Mouse (Mus musculus) v-Abl transformed pro-B cells (cell line): ENCODE measurements around the gene Tenm4.
"Not testable (repeated sequence)": the region's sequence is repeated elsewhere in the genome, so short reads cannot be mapped to it uniquely, and the experiment has no call there.

Experiments used
- in situ Hi-C, 2 experiments: fragments of 400-800 bp; cut with MboI; formaldehyde crosslinking; loops; one replicate each; pipeline ENCODE4 v1.15.1; 2025; ENCODE audit not compliant: unreplicated experiment in 2 of 2

Tenm4 gene

DNA sequence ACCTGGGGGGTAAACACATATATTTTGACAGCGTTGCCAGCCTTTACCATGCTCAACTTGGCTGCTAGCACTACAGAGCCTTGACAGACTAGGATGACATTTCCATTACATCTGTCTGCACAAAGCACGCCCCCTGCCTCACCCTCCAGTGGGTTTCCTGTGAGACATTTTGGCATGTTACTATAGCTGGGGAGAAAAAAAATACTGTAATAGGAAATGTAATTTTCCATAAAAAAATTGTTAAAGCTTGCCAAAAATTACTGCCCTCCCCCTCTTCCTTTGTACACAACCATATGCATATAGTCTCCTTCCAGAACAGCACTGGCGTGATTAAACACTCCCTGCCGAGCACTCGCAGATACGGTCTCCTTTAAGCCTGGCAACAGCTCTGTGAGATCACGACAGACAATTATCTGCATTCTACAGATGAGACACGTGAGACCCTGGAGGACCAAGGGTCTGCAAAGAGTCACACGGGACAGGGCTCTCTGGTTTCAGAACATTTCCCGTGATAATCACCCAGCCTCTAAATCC, 728.1 kb downstream of the Tenm4 start:
- in situ Hi-C loops = no loop called here

DNA sequence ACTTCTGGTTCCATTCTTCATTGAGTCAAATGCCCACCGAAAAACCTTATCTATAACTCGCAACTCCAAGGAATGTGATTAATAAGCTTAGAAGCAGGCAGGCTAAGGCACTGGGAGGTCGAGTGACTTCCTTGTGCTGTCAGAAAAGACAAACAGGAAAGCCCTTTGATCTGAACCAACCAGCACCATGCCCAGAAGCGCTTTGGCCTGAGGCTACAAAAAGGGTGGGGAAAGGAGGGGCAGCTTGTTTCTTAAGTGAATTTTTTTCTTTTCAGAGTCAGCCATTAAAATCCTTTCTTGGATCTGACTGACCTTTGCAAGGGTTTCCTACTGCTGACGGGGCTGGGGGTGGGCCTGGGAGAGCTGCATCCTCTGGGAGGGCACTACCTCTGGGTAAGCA, 731.1 kb downstream of the Tenm4 start:
- in situ Hi-C loops = loop anchor here in 1 of 2 experiments (25.0 kb wide), 1 partner anchor 1040 kb away; no protein-coding TSS in a partner anchor

DNA sequence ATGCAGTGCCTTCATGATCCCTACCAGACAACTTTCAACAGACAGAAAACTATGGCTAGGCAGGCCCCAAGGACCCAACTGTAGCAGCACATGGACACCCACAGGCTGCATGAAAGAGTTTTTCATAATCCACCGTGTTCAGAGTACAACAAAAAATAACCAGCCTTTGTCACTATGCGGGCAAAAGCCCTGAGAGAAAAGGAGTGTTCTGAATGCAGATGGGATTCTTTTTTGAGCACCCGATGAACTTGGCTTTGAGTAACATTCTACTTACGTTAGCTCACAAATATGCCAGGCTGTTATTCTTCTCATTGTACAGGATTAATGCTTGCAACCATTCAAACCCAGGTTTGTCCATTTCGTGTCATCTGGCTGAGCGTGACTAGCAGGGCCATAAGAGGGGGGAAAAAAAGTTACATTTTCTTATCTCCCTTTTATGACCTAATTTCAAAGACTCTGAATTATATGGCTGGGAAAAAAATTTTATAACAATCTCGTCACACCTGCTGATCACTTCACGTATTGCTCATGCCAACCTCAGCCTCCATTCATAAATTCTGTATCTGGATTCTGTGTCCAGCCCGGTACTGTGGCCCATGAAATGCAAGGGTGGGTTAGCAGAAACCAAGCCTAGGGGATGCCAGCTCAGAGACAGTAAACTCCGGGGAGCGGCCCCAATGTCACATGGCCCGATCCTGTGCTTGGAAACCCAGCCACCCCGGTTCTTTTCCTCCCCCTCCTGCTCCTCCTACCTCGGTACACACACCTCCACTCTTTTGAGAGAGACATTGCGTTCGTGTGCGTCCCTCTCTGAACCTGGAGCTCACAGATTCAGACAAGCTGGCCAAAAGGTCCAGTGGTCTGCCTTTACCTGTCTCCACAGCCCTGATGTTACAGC, 732.3 kb downstream of the Tenm4 start:
- in situ Hi-C loops = loop anchor here in 1 of 2 experiments (25.0 kb wide), 1 partner anchor 1041 kb away; no protein-coding TSS in a partner anchor

DNA sequence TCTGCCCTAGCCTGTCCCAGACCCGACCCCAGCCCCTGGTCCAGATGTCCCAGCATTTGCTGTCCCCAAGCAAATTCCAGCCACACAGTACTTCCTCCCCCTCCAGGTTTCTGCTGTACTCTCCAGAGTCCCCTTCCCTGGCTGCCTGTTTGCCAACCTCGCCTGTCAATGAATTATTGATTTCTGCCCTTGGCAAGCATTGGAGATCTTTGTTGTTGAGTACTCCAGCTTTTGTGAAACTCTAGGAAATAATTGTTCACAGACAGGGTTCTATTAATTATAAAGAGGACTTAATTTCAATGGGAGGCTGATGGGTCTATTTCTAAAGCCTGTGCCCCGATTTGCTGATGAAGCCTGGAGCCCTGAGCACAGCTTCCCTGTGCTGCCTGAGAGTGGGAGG, 733.4 kb downstream of the Tenm4 start:
- in situ Hi-C loops = loop anchor here in 1 of 2 experiments (25.0 kb wide), 1 partner anchor 1042 kb away; no protein-coding TSS in a partner anchor

DNA sequence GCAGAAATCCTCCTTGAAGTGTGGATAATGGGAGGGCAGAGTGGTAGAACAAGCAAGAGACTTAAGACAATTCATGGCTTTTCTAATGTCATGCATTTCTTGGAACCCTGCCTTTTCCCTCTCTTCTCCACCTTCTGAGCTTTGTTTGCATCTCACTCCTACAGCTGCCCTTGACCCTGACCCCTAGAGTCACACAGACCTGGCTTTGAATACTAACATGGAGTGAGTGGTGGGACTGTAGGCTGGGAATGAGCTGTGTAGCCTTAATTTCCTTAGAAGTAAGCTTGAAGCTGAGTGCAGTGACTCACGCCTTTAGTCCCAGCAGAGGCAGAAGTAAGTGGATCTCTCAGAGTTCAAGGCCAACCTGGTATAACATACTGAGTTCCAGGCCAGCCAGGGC, 733.9 kb downstream of the Tenm4 start:
- in situ Hi-C loops = loop anchor here in 1 of 2 experiments (5.0 to 25.0 kb wide), 2 partner anchors 113 to 1043 kb away; no protein-coding TSS in a partner anchor

DNA sequence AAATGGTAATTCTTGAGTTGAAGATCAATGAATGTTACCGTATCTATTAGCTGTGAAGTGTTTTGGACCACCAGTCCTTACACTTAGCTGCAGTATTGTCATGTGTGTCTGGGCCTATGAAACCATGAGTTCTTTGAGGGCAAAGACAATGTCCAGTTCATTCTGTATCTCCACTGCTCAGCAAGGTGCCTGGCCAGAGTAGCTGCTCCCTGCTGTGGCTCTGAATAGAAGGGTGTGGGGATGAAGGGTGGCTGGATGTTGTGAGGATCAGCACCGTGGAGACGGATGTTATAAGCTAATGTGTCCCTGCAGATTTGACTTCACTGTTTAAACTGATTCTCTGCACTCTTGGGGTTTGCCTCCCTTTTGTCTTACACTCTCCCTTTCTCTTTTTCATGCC, 734.4 kb downstream of the Tenm4 start:
- in situ Hi-C loops = loop anchor here in 1 of 2 experiments (5.0 to 25.0 kb wide), 2 partner anchors 113 to 1043 kb away; no protein-coding TSS in a partner anchor

DNA sequence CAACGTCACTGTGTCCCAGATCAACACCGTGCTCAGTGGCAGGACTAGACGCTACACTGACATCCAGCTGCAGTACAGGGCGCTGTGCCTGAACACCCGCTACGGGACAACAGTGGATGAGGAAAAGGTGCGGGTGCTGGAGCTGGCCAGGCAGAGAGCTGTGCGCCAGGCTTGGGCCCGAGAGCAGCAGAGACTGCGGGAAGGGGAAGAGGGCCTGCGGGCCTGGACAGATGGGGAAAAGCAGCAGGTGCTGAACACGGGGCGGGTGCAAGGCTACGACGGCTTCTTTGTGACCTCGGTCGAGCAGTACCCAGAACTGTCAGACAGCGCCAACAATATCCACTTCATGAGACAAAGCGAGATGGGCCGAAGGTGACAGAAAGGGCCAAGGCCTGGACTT, 735.2 kb downstream of the Tenm4 start:
- in situ Hi-C loops = loop anchor here in 1 of 2 experiments (5.0 to 25.0 kb wide), 2 partner anchors 114 to 1044 kb away; no protein-coding TSS in a partner anchor

DNA sequence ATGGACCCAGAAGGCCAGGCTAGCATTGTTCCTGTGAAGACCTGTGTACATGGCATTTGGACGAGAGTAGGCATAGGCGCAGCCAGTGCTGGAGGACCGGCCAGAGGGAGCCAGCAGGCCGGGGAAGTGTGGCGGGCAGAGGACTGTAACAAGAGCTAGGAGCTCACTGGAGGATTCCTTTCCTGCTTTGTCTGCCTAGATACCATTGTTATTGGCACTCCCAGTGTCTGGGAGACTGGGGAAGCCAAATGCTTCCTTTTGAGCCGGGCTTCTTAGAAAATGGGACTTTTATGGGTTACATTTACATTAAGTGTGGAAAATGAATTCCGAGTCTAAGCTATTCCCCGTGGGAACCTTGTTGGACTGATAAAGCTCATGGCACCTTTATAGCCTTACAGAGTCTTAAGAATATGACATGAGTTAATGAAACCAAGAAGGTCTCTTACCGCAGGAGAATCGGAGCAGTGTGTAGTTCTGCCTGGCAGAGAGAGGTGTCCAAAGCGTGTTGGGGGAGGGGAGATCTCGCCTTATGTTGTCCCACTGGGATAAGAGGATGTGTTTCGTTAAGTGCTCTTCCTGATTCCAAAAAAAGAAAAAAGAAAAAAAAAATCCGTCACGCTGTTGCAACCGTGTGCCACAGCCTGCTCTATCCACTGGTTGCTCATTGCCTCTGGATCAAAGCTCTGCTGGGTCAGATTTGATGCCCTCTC, 737.1 kb downstream of the Tenm4 start:
- in situ Hi-C loops = loop anchor here in 1 of 2 experiments (5.0 to 25.0 kb wide), 2 partner anchors 116 to 1046 kb away; no protein-coding TSS in a partner anchor

DNA sequence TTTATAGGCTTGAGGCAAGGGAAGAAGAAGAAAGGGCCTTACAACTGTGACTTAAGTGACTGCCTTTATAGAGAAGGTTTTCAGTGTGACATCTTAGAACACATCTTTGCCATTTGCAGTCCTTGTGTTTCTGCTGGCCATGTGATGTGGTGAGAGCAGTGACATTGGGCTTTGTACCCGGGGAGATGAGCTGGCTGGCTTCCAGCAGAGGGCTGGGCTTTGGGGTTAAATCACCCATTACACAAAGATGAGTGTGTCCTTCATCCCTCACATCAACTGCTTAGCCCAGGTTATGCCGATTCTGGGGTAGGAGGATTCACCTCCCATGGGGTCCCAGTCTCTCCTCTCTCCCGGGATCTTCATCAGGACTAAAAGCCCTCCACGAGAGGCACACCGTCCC, 738.8 kb downstream of the Tenm4 start:
- in situ Hi-C loops = loop anchor here (5.0 to 25.0 kb wide), 9 partner anchors 118 to 1418 kb away; no protein-coding TSS in a partner anchor

DNA sequence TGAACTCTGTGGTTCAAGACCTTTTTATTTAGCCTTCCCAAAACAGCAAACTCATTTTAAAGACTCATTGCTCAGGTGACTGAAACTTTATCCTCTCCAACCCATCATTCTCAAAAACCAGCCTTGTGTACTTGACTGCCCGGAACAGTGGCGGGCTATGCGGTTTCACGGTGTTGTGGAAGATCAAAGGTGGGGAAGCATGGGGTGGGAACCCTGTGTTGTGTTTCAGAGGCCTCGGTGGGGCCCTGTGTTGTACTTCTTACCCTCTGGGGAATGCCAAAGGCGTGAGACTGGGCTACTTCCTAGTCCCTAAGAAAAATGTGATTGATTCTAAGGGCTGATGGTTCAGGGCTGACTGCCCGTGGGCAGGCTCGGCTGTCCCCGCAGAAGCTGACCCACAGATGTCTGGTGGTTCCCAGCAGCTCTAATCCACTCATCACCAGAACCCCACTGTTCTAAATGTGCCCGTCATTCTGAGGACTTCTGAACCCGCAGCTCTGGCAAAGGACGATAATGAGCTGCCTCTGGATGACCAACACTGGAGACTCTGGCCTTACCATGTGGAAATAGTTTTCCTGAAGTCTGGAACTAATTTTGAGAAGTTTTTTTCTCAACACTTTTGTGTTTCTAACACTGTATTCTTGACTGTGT, 739.4 kb downstream of the Tenm4 start:
- in situ Hi-C loops = loop anchor here (5.0 to 25.0 kb wide), 8 partner anchors 133 to 1418 kb away; no protein-coding TSS in a partner anchor

DNA sequence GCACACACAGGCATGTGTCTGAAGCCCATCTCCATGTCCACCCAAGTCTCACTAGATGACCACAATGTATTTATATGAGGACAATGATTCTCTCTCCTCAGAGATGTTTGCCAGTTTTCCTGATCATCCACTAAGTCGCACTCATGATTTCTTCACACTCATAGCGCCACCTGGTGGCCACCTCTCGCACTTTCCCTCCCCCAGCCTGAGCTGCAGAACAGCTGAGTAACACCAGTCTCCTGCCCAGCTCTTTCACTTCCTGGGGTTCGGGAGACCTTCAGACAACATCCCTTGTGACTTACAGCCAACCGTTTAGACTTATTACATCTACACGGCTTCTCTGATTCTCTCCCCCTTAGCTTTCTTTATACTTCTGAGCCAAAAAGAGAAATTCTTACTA, 743.0 kb downstream of the Tenm4 start:
- in situ Hi-C loops = loop anchor here (5.0 to 25.0 kb wide), 8 partner anchors 137 to 1422 kb away; no protein-coding TSS in a partner anchor

DNA sequence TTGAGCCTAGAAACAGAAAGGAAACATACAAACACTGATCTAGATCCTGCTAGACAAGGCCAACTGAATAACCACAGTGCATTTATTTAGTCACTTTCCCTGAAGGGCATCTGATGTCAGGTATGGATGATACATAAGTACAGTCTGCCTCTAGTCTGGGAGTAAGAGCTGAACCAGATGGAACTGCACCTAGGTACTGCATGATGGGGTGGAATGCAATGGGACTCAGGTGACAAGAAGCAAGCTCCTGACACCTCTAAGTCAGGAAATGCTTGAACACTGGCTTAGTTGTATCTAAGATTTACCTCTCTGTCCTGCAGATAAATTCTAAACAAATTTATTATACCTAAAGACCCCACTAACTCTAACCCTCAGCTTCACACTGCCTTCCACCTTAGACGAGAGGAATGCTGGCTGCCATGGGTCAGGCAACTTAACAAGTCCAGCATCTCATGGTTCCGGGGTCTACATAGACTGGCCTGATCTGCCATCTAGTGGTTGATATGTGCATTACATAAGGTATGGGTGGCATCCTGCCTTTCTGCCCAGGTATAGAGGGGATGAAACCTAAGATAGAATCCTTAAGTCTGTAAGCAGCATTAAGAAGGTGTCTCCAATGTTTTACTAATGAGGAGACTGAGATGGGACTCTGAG, 744.5 kb downstream of the Tenm4 start:
- in situ Hi-C loops = loop anchor here in 1 of 2 experiments (5.0 to 25.0 kb wide), 4 partner anchors 141 to 1423 kb away; no protein-coding TSS in a partner anchor

DNA sequence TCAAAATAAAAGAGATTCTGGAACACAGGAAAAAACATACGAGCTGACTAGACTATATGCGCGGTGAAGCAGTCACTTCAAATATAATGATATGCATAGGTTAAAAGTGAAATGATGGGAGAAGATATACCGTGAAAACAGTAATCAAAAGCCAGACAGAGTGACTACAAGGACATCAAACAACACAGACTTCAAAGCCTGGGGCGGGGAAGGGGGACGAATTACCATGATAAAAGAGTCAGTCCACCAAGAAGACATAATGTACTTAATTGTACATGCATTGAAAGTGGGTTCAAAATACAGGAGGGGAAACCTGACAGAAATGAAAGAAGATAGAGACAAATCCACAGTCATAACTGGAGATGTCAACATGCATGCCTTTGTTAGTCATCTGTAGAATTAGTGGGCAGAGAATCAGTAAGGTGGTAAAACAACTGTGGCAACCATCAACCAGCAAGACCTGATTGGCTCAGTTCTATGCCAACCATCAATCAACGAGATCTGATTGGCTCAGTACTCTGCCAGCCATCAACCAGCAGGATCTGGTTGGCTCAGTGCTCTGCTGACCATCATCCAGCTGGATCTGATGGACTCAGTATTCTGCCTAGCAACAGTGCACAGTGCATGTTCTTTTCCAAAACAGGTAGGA, 749.5 kb downstream of the Tenm4 start:
- in situ Hi-C loops = loop anchor here in 1 of 2 experiments (25.0 kb wide), 1 partner anchor 1058 kb away; no protein-coding TSS in a partner anchor

DNA sequence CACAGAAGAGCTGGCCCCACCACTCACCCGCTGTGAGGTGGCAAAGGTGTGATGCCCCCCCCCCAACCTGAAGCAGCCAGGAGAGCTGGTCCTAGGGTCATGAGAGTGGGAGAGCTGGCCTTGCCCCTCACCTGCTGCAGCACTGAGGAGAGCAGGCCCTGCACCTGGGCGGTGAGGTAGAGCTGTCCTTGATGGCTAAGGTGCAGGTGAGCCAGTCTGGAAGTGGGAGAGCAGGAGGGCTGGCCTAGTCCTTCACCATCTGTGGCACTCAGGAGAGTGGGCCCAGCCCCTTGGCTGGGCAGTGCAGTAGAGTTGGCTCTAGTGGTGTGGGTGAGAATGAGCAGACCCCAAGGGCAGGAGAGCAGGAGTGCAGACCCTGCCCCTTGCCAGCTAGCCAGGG, 751.9 kb downstream of the Tenm4 start:
- in situ Hi-C loops = loop anchor here in 1 of 2 experiments (25.0 kb wide), 1 partner anchor 1061 kb away; no protein-coding TSS in a partner anchor

DNA sequence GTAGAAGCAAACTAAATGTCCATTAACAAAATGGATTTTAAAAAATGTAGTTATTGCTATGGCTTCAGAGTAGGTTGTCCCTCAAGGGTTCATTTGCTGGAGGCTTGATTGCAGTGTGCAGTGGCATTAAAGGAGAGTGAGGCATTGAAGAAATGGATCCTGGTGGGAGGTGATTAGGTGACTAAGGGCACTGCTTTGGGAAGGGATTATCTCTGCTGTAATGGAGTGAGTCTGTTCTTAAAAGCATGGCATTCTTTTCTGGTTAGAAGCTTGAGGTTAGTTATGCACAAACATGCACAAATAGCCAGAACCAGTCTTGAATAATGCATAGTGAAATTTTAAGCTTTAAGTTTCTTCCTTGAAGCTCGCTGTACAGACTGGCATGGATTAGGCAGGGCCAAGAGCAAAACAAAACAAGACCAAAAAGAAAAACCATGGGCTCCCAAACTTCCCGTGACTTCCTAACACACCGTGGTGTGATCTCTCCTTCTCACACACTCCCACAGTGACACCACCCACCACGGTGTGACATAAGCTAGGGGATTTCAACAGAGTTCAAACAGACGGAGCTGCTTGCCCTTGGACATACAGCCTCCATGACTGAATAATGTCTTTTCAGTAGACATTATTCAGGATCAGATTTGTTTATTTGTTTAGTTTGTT, 772.8 kb downstream of the Tenm4 start:
- in situ Hi-C loops = no loop called here

DNA sequence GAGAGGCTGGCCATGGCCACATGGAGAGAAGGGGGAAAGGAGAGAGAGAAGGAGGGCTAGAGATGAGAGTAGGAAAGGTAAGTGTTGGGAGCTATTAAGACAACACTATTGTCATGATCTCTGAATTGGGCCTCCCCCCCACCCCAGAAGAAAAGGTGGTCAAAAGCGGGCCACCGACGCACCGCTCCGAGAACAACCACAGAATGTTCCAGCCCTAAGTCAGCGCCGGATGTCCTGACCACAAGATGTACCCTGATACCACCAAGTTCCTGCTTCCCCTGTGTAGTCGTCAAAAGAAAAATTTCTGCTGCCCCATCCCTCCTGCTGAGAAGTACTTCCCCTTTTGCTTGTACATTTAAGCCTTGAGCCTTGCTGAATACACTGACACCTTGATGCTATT, 775.5 kb downstream of the Tenm4 start:
- in situ Hi-C loops = not testable (repeated sequence)

DNA sequence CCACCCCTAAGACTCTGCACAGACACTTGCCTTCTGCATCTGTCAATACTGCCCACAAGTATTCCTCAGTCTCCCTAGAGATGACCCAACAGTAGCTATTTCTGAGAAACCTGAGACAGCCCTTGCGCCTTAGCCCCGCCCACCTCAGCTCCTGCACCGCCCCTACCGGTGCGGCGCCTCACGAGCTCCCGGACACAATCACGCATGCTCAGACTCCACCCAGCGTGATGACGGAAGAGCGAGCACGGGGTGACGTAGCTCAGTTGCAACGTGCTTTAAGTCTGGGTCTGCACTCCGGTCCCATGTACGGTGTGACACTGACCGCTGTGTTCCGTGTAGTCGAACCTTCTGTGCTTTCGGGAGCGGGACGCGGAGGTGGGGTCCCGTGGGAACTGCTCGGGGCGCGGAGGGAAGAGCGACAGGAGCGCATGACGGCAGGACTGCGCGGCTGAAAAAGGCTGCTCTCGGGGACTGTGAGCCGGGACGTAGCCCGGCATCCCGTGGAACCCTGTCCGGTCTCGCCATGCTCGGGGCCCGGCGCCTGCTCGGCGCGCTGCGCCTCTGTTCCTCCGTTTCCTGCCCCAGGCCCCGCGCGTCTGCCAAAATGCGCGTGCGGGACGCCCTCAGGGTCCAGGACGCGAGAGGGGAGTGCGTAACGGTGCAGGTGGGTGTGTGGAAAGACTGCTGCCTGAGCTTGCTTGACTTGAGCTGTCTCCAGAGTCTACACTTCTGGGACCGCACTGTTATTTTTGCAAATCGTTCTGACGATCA, 780.4 kb downstream of the Tenm4 start, which contains the start of gene Nars2:
Gene Nars2, plus strand, starts transcription at position 225 of the 771 bp plus-strand sequence.
- in situ Hi-C loops = loop anchor here (25.0 kb wide), 3 partner anchors 736 to 1161 kb away; partner anchors contain the start of genes Clns1a (in 1 of the 2) and Myo7a (in 1 of the 2)
